Comparison of ENCODE assay signal across 10 mouse cellular contexts in the genomic region with DNA sequence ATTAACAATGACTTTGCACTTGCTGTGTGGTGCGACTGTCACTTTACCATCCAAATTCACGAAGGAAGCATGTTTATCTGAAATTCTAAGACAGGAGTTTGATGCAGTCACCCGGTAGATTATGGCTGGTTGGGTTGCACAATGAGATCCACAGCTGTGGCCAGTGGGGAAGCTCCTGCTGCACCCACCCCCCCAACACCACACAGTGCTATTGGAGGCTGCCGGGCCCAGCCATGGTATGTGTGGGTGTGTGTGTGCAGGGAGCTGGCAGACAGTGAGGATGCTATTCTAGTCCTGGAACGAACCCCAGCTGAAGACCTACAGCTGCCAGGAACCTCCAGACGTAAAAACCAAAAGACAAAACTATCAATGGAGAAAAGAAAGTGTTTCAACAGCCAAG. TPM values are rescaled to one million over a fixed set of nuclear protein-coding genes. Genes with fewer than 3 reads are reported as not detected.
DNase-seq lines count a peak whose midpoint lies in the region; ATAC-seq and TF ChIP-seq lines count a peak whose summit lies in the region.
"Had no signal": no experiment of that assay in that cellular context is flagged by ENCODE, and none has a peak within 500 bp of the region (broad histone marks: within the 10 kb centered on the region; RNA-seq: fewer than 3 reads in every experiment).

No protein-coding gene starts in this region.

- no peaks in the 10 kb centered on the region for H3K9me3 ChIP-seq in heart, postnatal 0 days (replicated peaks; ENCODE audit: control insufficient read depth, low read length)
- no peaks in the 10 kb centered on the region for H3K9me3 ChIP-seq in liver, embryonic 11.5 days (ENCODE audit: control insufficient read depth, low read length)

- TF ChIP-seq CTCF in heart, postnatal 0 days (IDR thresholded peaks at IDR 0.05; ENCODE audit: low read depth), result no peak

- DNase-seq in cerebellum, adult 11 months, result peak; percentile 14
- peak; percentile 51 to 62 for DNase-seq in cerebellum, postnatal 14 days
- DNase-seq in heart, postnatal 0 days (ENCODE audit: low spot score), result peak; percentile 68
- DNase-seq in left cerebral cortex, postnatal 4 days, result peak; percentile 15
- no peak for DNase-seq in embryo, embryonic 10.5 days (ENCODE audit: low spot score)
- no peak for DNase-seq in kidney, postnatal 36 days
- no peak for DNase-seq in spleen, postnatal 10 days (ENCODE audit: low spot score in 2 of 2)
- no peak for DNase-seq in liver, embryonic 11.5 days (ENCODE audit: low spot score)

- 33% methylated on average over 6 of the region's 6 CpGs for WGBS in heart, postnatal 0 days
- WGBS in liver, embryonic 11.5 days, result 75% methylated on average over 6 of the region's 6 CpGs

- H3K4me1 ChIP-seq in heart, postnatal 0 days (ENCODE audit: control insufficient read depth, insufficient read depth), result no peaks in the 10 kb centered on the region; the same call in 1 of the 2 replicates
- no peaks in the 10 kb centered on the region for H3K4me1 ChIP-seq in liver, embryonic 11.5 days (replicated peaks; ENCODE audit: control insufficient read depth, insufficient read depth, low read length)

- H3K4me3 ChIP-seq in heart, postnatal 0 days (ENCODE audit: low read depth, low read length), result no peak overlapping the region
- H3K4me3 ChIP-seq in liver, embryonic 11.5 days (ENCODE audit: low read depth, low read length), result no peak overlapping the region

- H3K4me2 ChIP-seq in heart, postnatal 0 days (ENCODE audit: low read depth, low read length), result no peak overlapping the region
- H3K4me2 ChIP-seq in liver, embryonic 11.5 days, result no peak overlapping the region

- intact Hi-C loops in left cerebral cortex, postnatal 4 days (cut with DNase I), result no loop called here

- TF ChIP-seq EP300 in heart, postnatal 0 days (IDR thresholded peaks at IDR 0.05; ENCODE audit: low read depth), result no peak

- no peaks in the 10 kb centered on the region for H3K36me3 ChIP-seq in heart, postnatal 0 days (replicated peaks; ENCODE audit: control insufficient read depth, insufficient read depth, low read length)
- no peaks in the 10 kb centered on the region for H3K36me3 ChIP-seq in liver, embryonic 11.5 days (ENCODE audit: control insufficient read depth, insufficient read depth, low read length)

- peak; percentile 90 for ATAC-seq in heart, postnatal 0 days (ENCODE audit: insufficient read depth, low read depth)
- ATAC-seq in liver, embryonic 11.5 days (replicated peaks; ENCODE audit: low FRiP score), result no peak

- H3K9ac ChIP-seq in heart, postnatal 0 days (replicated peaks; ENCODE audit: low read depth, low read length), result no peak overlapping the region
- no peak overlapping the region for H3K9ac ChIP-seq in liver, embryonic 11.5 days (ENCODE audit: low read depth, low read length)

- no peaks in the 10 kb centered on the region for H3K27me3 ChIP-seq in heart, postnatal 0 days (ENCODE audit: control insufficient read depth, insufficient read depth, low read length)
- H3K27me3 ChIP-seq in liver, embryonic 11.5 days (replicated peaks; ENCODE audit: control insufficient read depth, insufficient read depth, low read length), result no peaks in the 10 kb centered on the region

- peak overlapping the region; percentile 36; the same call in 1 of the 2 replicates for H3K27ac ChIP-seq in heart, postnatal 0 days (ENCODE audit: low read depth)
- H3K27ac ChIP-seq in liver, embryonic 11.5 days (ENCODE audit: low read depth, low read length), result no peak overlapping the region

RNA-seq across cellular contexts. Expression of a gene that starts 35.7 kb away (rescaled TPM):
- total RNA-seq in heart, postnatal 0 days (2014; rRNA removed; ENCODE audit: low replicate concordance), result 0.27 TPM in 1 of 2 replicates, not detected in the other
- polyA plus RNA-seq in heart, postnatal 0 days (2015; fragmentation: Nextera tagmentation; extraction: Ambion mirVana), result 0.07 and 0.11 TPM in 2 replicates
- under 1 TPM; 0.14 to 0.34 TPM for total RNA-seq in left cerebral cortex, postnatal 4 days (2021)
- not detected in 2 replicates for polyA plus RNA-seq in liver, embryonic 11.5 days (2014; fragmentation: Nextera tagmentation; extraction: Ambion mirVana)
- total RNA-seq: neutrophil, adult 5-6 weeks had no signal
- polyA plus RNA-seq: intestine, embryonic 14.5 days had no signal

RNA-seq across cellular contexts. Expression of a gene that starts 41.4 kb away (rescaled TPM):
- 65.2 and 75.5 TPM in 2 replicates for total RNA-seq in heart, postnatal 0 days (2014; rRNA removed; ENCODE audit: low replicate concordance)
- polyA plus RNA-seq in heart, postnatal 0 days (2015; fragmentation: Nextera tagmentation; extraction: Ambion mirVana), result 116 and 122 TPM in 2 replicates
- total RNA-seq in left cerebral cortex, postnatal 4 days (2021), result 10 to 100 TPM; 88.3 to 88.5 TPM
- polyA plus RNA-seq in liver, embryonic 11.5 days (2014; fragmentation: Nextera tagmentation; extraction: Ambion mirVana), result 26.7 and 29.5 TPM in 2 replicates

Comparison
In these comparisons a context has a peak if more than half of its experiments do, and no peak if none do; other contexts are left out.
1. DNase-seq: peak in cerebellum, adult 11 months (single experiment), cerebellum, postnatal 14 days (2 of 2), heart, postnatal 0 days (single experiment) and left cerebral cortex, postnatal 4 days (single experiment); none in embryo, embryonic 10.5 days (single experiment), kidney, postnatal 36 days (0 of 2), spleen, postnatal 10 days (0 of 2) and liver, embryonic 11.5 days (single experiment).